Mouse (Mus musculus): ENCODE data around the gene Susd5.

The Susd5 gene

DNA sequence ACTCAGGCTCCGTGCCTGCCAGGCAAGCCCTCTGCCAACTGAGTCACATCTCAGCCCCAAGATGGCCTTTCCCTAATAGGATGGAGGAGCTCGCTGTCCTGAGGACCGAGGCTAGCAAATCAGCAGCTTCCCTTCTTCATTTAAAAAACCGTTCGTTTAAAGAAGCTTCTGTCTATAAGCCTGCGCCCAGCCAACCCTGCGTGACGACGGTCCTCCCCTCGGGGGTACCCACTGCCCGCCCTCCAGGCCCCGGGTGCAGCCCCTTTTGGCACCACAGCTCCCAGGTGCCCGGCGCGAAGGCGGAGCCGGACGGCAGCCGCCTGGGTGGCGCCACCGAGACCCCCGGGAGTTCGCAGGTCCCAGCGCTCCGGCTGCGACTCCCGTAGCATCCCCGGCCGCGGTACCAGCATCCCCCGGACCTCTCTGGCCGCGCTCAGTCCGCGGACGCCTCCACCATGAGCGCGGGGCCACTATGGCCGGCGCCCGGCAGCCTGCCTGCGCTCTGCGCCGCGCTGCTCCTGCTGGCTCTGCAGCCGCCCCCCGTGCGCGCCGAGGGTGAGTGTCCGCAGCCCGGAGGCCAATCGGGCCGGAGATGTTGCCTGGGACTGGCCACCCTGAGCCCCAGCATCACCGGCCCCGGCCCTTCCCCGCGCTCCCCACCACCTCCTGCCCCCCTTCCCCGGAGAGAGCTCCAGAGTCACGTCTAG lies at the start of gene Susd5:
TSS of gene Susd5 (plus strand) at position 51 of the 707 bp plus-strand sequence.
- WGBS, result 2% methylated on average over 60 of the region's 60 CpGs

DNA sequence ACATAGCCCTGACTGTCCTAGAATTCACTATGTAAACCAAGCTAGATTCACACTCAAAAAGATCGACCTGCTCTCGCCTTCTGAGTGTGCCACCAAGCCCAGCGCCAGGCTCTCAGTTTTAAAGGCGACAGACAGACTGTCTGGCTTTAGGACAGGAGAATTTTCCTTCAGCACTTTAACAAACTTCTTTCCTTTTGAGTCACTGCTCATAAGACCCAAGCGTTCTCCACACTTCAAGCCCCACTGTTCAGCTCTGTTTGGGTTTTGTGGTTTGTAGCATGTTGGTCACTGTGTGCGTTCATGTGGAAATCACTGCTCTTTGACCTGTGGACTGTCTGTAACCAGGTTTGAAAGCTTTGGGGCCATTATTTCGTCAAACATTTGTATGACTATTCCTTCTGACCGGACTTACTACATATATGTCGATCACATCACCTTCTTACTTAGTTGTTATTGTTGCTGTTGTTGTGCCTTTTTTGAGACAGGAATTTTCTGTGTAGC lies 49.0 kb upstream of the Susd5 start:
- WGBS, result 92% methylated on average over 9 of the region's 9 CpGs

DNA sequence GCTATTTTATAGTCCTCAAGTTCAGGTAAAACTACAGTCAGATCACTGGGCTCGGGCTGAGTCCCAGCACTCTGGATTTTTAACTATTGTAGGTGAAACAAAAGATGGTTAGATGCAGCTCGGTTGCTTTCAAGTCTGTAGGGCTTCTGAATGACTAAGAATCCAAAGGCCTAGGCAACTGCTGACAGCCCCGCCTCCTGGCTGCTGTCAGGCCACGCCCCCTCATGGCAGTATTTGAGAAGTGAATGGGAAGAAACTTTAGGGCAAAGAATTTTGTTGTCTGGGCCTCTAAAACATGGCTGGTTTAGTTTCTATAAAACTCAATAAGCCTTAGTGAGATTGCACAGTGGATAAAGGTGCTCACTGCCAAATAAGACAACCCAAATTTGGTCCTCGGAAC lies 47.4 kb upstream of the Susd5 start:
- WGBS, result 54% methylated on average over 5 of the region's 5 CpGs

DNA sequence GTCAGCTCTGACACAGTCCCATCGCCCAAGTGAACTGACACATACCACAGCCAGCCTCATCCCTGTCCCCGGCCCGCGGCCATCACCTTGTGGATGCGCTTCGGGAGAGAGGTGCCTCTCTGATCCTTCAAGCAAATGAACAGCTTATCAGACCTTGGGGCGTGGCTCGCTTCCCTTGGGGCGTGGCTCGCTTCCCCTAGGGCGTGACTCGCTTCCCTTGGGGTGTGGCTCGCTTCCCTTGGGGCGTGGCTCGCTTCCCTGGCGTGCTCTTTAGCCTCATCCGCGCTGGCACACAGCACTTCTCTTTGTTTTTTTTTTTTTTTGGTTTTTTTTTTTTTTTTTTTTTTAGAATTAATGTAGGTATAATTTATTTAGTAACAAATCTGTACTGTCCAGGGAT lies 45.7 kb upstream of the Susd5 start:
- 81% methylated on average over 18 of the region's 18 CpGs for WGBS

DNA sequence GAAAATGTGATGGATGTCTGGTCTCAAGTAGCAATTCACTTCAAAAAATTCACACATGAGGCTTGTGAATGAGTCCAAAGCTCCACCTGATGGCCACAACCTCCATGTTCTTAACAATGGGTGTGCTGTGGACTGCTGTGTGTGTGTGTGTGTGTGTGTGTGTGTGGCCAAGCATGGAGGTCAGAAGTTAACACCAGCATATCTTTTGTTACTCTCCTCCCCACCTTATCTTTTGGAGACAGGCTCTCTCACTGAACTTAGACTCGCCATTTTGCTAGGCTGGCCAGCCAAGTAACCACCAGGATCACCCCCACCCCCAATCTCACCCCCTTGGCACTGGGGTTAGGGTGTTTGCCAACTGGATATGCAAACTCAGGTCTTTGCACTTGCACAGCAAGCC lies 42.9 kb upstream of the Susd5 start:
- WGBS, result 94% methylated on average over 1 of the region's 1 CpGs

DNA sequence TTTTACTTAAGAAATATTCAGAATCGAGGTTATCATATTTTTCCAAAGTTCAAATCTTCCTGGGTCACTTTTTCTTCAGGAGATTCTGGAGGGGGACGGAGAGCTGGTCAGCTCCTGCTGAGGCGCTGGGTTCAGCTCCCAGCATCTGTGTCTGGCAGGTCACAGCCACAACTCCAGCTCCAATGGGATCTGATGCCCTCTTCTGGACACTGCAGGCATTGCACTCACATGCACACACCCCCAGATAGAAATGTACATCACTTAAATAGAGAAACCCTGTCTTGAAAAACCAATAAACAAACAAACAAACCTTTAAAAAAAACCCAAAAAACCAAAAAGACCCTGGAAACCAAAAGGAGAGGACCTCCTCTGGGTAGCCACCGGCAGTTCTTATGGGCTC lies 41.2 kb upstream of the Susd5 start:
- WGBS, result 94% methylated on average over 4 of the region's 4 CpGs

DNA sequence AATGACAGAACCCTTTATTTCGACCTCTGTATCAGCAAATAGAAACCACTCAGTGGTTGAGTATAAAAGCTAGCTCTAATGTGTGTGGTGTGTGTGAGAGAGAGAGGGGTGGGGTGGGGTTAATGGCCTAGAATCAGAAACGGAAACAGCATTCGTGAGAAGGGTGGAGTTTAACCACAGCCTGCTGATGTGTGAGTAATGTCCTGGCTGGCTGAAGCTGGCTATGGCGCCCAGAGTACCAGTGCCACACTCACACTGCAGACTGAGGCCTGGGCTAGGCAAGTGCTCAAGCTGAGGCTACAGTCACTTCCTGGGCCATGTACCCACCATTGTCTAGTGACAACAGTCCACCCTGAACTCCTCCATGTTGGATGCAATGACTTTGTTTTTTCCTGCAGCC lies 40.5 kb upstream of the Susd5 start:
- WGBS, result 76% methylated on average over 4 of the region's 4 CpGs

DNA sequence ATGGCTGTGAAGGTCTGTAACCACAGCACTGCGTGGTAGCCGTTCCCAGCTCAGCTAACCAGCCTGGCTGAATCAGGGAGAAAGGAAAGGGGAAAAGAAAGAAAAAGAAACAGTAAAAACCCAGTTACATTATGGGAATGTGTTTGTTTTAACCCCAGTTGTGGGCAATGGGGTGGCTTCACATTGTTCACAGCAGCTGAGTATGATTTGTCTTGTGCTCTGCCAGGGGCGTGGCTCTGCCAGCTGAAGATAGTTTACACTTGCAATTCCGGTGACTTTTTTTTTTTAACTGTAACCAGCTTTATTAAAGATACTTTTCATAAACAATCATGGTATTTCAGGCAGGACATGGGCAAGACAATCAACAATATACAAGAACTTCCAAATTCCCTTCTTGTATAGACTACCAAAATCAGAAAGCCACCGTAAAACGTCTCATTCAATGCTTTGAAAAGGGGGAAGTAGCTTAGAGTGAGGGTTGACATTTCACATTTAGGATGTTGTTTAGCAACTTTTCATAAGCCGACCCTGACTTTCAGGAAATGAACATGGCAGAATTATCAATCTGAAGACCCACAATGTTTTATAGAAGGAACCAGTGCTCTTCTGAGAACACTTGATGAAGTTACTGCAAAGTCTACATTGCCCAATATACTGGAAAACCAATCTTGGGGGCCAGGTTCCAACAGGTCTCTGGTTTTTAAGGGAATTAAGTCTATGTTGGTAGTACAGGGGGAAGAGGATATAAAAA lies 37.8 kb upstream of the Susd5 start:
- WGBS, result 79% methylated on average over 7 of the region's 7 CpGs

DNA sequence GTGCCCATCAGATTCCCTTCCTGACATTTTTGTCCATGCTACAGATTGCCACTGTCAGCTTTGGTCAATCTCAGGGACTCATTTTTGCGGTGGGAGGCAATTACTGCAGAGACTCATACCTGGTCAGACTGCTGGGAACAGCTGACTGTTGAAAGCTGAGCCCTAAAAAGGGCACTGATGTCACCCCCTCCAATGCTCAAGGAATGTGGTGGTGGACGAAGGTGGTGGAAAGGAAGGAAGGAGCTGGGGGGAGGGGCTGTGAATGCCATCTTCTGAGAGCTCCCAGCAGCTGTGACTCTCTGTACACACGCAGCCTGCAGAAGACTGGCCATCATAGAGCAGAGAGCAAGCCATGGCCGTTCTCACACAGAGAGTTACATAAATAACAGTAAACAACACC lies 34.8 kb upstream of the Susd5 start:
- WGBS, result 54% methylated on average over 4 of the region's 4 CpGs

DNA sequence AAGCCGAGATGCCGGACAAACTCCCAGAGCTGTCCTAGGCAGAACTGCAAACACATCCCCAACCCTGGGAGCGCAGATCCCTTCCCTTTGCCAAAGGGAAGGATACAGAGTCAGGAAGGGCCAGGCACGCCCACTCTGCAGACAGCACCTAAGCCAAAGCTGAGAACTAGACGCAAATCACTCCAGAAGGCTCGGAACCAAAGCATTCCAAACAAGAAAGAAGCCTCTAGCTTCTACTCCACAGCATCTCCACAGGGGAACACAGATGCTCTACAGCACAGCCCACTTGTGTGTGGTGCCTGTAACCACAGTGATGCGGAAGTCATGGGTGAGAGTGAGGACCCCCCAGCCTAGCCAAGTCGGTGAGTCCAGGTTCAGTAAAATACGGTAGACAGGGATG lies 31.8 kb upstream of the Susd5 start:
- WGBS, result 23% methylated on average over 9 of the region's 9 CpGs

DNA sequence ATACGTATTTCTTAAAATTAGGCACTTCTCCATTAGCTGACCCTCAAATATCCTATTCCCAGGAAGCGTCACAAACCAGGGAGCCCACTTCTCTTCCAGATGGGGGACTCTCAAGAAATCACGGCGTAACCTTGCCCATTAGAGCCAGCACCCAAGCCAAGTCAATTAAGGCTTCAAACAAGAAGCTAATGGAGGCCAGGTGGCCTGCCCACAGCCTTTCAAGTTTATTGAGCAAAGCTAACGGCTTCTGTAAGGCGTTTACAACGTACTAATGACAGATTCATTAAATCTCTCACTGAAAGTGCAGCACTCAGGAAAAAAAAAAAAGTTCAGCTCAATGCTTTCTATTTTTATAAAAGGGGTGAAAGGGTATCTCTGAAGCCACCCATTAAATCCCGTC lies 31.1 kb upstream of the Susd5 start:
- 9% methylated on average over 8 of the region's 8 CpGs for WGBS

DNA sequence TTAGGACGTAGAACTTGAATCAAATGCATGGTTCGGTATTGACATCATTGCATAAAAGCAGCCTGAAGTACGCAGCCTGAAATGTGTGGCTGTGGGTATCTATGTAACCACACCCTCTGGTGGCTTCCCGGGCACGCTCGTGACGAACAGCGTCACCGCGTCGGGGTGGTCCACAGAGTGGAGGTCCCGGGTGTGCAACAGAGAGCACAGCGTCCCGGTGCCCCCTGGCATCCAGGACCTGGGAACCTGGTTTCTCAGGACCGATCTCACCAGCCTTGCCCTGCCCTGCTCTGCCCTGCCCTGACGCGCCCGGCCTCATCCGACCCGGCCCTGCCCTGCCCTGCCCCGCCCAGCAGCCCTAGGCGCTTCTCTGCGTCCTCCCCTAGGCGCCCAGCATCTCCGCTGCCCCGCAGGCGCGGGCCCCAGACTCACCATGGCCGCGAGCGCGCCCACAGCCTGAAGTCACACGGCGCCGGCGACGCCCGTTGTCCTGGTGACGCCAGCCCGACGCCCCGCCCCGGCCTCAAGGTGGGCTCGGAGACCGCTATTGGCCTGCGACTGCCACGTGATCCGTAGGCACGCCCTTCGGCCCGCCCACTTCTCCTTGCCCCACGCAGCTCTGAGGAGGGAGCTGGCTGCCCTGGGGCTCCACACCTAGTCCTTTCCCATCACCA lies 30.5 kb upstream of the Susd5 start:
- WGBS, result under 1% methylated on average over 52 of the region's 52 CpGs

DNA sequence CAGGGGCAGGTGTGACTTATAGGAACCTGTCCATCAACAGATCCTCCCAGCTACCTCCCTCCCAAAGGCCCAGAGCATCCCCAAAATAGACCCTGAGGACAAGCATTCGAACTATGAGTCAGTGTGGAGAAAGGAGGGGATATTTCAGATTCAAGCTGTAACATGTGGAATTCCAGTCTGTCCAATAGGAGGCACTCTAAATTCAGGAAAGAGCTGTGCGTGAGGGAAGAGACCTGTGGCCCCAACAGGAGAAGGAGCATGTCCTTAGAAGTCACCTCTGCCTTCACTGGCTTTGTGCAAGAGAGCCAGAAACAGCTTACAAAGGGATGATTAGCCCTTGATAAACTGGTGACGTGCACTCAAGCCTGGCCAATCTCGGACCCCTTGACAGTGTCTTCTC lies 16.0 kb upstream of the Susd5 start:
- 78% methylated on average over 4 of the region's 4 CpGs for WGBS

DNA sequence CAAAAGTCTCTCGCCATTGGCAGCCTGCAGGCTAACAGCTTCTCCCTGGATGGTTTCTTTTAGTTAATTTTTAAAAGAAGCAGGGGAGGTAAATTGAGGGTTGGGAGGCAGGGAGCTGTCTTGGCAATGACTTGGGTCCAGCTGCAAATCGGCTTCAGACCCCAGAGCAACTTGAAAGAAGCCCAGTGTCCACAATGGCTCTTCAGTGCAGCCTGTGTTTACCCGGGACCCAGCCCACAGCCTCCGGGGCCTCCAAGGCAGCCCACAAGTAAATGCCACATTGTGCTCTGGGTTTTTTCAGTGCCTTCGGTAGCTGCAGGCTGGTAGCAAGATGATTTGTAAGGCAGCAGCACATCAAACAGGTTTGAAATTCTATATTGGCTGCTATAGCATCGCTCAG lies 14.4 kb upstream of the Susd5 start:
- 51% methylated on average over 6 of the region's 6 CpGs for WGBS

DNA sequence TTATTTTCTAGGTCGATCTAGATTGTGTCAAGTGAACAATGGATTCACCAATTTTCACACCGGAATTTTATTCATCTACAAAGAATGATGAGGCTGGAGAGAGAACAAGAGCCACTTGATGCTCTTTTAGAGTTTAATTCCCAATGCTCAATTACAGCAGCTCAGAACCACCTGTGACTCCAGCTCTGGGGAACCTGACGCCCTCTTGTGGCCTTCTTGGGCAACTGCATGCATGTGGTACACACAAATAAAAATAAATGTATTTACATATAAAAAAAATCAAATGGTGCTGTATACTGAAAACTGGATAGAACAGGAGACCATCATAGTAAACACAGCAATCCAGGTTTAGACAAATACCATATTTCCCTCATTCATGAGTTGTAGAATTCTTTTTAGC lies 12.5 kb upstream of the Susd5 start:
- WGBS, result 57% methylated on average over 3 of the region's 3 CpGs

DNA sequence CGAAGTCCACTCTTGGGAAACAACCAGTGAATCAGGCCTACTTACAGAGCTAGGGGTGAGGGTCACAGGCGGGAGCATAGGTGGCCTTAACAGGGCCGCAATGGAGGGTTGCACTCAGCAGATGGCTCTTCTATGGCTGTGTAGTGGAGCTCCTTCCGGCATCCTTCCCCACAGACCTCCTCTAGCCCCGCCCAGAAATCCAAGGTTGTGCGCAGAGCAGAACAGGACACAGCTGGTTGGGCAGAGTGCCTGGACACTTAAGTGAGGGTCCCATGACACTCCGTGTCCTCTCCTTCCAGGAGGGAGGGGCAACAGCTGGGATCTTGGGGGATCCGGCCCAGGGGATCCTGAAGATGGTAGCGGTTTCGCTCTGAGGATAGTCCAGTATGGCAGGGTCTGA lies 10.9 kb upstream of the Susd5 start, which contains the start of gene Fbxl2:
TSS of gene Fbxl2 (minus strand) at position 164 of the 400 bp plus-strand sequence.
- WGBS, result 93% methylated on average over 10 of the region's 10 CpGs

DNA sequence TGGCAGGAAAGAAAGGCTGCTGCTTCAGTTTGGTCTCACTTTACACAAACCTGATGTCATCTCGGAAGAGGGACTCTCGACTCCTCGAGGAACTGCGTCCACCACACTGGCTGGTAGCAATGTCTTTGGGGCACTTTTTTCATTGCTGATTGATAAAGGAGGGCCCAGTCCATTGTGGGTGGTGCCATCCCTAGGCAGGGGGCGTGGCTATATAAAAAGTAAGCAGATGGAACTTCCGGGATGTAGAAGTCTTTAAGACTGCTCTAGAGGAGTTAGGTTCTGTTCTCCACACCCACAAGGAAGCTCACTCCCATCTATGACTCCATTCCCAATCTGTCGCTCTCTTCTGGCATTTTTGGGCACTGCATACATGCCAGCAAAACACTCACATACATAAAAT lies 10.3 kb upstream of the Susd5 start:
- WGBS, result 87% methylated on average over 7 of the region's 7 CpGs

DNA sequence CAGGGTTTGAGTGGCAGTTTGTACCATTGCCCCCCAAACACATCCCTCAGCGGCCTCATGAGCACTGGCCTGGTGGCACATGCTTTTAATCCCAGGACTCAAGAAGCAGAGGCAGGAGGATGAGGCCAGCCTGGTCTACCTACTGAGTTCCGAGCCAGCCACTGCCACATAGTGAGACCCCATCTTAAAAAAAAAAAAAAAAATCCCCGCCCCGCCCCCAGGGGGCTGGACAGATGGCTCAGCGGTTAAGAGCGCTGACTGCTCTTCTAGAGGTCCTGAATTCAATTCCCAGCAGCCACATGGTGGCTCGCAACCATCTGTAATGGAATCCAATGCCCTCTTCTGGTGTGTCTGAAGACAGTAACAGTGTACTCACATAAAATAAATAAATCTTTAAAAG lies 6.8 kb upstream of the Susd5 start:
- 89% methylated on average over 7 of the region's 7 CpGs for WGBS

DNA sequence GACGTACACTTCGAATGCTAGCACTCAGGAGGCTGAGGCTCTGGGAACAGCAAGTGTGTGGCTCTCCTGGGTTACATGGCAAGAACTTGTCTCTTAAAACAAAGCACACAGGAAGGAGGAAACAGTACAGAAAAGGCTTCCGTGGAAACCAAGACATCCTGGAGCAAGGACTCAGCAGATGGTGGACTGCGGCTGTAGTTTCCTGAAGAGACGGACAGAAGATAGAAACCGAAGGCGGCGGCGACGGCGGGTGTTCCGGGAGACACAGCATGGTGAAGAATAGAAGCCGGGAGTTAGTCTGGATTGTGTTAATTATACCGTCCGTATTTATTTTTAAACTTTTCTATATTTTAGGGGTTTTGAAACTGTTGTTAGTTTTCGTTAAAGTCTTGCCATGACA lies 6.2 kb upstream of the Susd5 start:
- WGBS, result 55% methylated on average over 16 of the region's 16 CpGs

DNA sequence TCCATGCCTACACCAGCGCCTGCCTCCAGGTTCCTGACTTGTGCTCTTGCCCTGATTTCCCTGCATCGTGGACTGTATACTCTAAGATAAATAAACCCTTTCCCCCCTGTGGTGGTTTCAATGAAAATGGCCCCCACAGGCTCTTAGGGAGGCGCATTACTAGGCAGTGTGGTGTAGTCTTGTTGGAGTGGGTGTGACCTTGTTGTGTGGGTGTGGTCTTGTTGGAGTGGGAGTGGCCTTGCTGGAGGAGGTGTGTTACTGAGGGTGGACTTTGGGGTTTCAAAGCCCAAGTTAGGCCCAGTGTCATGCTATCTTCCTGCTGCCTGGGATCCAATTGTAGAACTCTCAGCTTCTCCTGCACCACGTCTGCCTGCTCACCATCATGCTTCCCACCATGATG lies 4.9 kb upstream of the Susd5 start:
- 81% methylated on average over 4 of the region's 4 CpGs for WGBS

DNA sequence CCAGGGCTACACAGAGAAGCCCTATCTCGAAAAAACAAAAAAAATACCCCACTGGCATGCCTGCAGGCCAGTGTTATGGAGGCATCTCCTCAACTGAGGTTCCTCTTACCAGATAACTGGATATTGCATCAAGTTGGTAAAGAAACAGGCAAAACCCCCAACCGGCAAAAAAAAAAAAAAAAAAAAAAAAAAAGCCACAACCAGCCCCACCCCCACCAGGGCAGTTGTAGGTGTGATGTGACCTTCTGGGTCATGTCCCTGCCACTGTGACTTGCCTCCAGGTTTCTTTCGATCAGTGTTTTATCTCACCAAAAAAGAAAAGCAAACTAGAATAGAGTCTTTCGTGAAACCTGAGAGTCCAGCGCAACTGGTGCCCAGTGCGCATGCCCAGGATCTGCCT lies 4.1 kb upstream of the Susd5 start:
- 83% methylated on average over 6 of the region's 6 CpGs for WGBS

DNA sequence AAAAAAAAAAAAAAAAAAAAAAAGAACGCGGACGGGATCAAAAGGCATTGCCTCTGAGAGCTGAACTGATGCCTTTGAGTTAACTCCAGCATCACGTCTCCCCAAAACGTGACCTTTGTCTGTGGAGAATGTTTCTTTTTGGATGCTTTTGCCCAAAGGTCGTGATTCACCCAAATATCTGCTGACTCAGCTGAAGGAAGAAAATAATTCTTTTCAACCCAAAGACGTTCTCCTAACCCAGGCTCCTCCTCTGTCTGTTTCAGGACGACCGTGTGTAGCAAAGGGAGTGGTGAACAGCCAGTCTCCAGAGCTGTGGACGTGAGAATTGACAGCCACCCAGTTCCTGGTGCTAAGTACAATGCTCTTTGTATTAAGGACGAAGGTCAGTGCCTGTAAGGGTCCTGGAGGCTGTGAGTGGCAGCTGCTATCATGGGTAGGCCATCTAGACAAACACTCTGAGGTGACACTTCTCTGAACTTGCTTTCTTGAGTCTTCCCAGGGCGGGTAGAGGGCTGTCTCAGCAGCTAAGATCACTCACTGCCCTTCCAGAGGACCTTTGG lies 11.6 kb downstream of the Susd5 start:
- WGBS, result 73% methylated on average over 12 of the region's 12 CpGs
